Mouse (Mus musculus) olfactory bulb, adult 2 months (tissue): ENCODE results near the gene Papss2. TPM values are rescaled to one million over a fixed set of nuclear protein-coding genes. Genes with fewer than 3 reads are reported as not detected.

Experiments used
- H3K27ac ChIP-seq: fragments of 200-500 bp; 2 replicates; pipeline ENCODE4 v1.5.1; 2012; ENCODE audit warnings: low read depth, low read length; ENCODE audit not compliant: insufficient read depth
- H3K4me1 ChIP-seq: fragments of 200-500 bp; 2 replicates; pipeline ENCODE4 v1.6.1; 2012; ENCODE audit warnings: low read length; ENCODE audit not compliant: control insufficient read depth, insufficient read depth
- H3K4me3 ChIP-seq: fragments of 200-500 bp; 2 replicates; pipeline ENCODE4 v1.5.1; 2012; ENCODE audit warnings: mild to moderate bottlenecking, low read depth, low read length, moderate library complexity; ENCODE audit not compliant: insufficient read depth
- CTCF ChIP-seq: fragments of 200-500 bp; IDR thresholded peaks from 2 replicates; pipeline ENCODE4 v1.5.1; 2012; ENCODE audit warnings: low read depth, mild to moderate bottlenecking, low read length, moderate library complexity; ENCODE audit not compliant: insufficient read depth
- POLR2A ChIP-seq: fragments of 200-500 bp; IDR thresholded peaks from 2 replicates; pipeline ENCODE4 v1.6.1; 2012; ENCODE audit warnings: mild to moderate bottlenecking, low read depth, low read length, moderate library complexity; ENCODE audit not compliant: insufficient read depth
- WGBS: fragments of 180-500 bp; shearing (Covaris S2); methylation state at CpG from one replicate; pipeline ENCODE4 v1.1.7; 2018; 5-methylcytosine and 5-hydroxymethylcytosine counted together
- polyA plus RNA-seq: library from polyadenylated mRNA; stranded (reverse); fragments of >200 nt; gene quantifications from 2 replicates; pipeline ENCODE4 v1.2.4, GENCODE M21; 2012; ENCODE audit warnings: low replicate concordance; ENCODE audit not compliant: missing spikeins, insufficient read depth, insufficient read length

Papss2 gene
- polyA plus RNA-seq, 1 experiment, result not detected

- WGBS, result 71% methylated on average over 13 of the region's 13 CpGs
- TF ChIP-seq POLR2A, result no peak
- TF ChIP-seq CTCF, result no peak
Observed at GRCm38 (mm10) chr19:32626768-32627331, 31.3 kb downstream of the Papss2 start.

GRCm38 (mm10) chr19:32627631-32628030 is 32.0 kb downstream of the Papss2 start:
- 70% methylated on average over 4 of the region's 4 CpGs for WGBS
- no peak overlapping the region for H3K27ac ChIP-seq
- H3K4me1 ChIP-seq, result no peaks in the 10 kb centered on the region; the same call in 1 of the 2 replicates
- TF ChIP-seq CTCF (no peak), POLR2A (no peak)
- no peak overlapping the region for H3K4me3 ChIP-seq

More at GRCm38 (mm10) chr19:32626768-32627331, 31.3 kb downstream of the Papss2 start:
- H3K4me3 ChIP-seq, result no peak overlapping the region
- H3K27ac ChIP-seq, result no peak overlapping the region
- no peaks in the 10 kb centered on the region; the same call in 1 of the 2 replicates for H3K4me1 ChIP-seq

- 86% methylated on average over 7 of the region's 7 CpGs for WGBS
- H3K27ac ChIP-seq, result no peak overlapping the region
- no peaks in the 10 kb centered on the region; the same call in 1 of the 2 replicates for H3K4me1 ChIP-seq
- TF ChIP-seq POLR2A, result no peak
- no peak for TF ChIP-seq CTCF
- no peak overlapping the region for H3K4me3 ChIP-seq
Observed at GRCm38 (mm10) chr19:32628572-32629132, 33.1 kb downstream of the Papss2 start.

GRCm38 (mm10) chr19:32634916-32635315 is 39.3 kb downstream of the Papss2 start:
- TF ChIP-seq CTCF, result no peak
- no peak for TF ChIP-seq POLR2A
- no peaks in the 10 kb centered on the region for H3K4me1 ChIP-seq
- no peak overlapping the region for H3K4me3 ChIP-seq
- WGBS, result 78% methylated on average over 8 of the region's 8 CpGs
- H3K27ac ChIP-seq, result no peak overlapping the region

DNA sequence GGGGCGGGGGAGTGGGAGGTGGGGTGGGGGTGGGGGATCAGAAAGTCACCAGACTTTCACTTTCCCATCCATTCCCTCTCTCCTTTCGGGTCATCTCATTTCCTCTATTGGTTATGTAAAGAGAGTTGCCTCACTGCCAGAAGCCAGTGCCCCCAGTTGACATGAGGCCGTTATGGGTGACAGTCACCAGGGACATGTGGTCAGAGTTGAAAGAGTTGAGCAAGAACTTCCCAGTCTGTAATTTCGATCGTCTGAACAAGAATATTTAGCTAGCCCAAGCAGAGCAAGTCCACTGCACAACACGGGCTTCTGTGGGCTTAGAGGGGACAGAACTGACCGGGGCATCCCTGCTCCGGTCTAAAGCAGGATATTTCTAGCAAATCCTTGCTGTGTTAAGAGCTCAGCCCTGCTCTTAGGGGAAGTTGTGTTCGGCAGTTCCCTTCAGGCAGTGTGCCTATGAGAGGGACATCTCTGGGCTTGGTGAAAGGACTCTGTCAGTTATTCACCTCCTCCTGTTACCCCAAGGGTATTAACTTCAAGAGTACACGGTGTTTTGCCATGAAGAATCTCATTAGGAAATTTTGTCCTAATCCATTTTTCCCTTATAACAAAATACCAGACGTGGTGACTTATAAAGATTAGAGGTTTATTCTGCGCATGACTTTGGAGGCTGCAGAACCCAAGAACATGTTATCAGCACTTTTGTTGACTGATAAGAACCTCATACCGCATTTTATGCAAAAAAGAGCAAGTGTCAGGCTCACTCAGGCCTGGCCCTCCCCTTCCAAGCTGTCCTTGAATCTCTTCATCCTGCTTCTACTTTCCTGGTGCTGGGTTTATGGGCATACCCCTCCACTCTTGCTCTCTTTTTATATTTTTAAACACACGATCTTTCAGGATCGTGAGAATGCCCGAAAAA is 42.0 kb downstream of the Papss2 start:
- H3K27ac ChIP-seq, result no peak overlapping the region
- no peaks in the 10 kb centered on the region for H3K4me1 ChIP-seq
- TF ChIP-seq CTCF (no peak), POLR2A (no peak)
- H3K4me3 ChIP-seq, result no peak overlapping the region
- 83% methylated on average over 16 of the region's 16 CpGs for WGBS

- Histone ChIP-seq H3K4me3 (no peak overlapping the region), H3K4me1 (no peaks in the 10 kb centered on the region), H3K27ac (no peak overlapping the region)
- WGBS, result 68% methylated on average over 13 of the region's 13 CpGs
- TF ChIP-seq POLR2A, result no peak
- TF ChIP-seq CTCF, result no peak
Observed at GRCm38 (mm10) chr19:32638276-32638903, 42.8 kb downstream of the Papss2 start.

DNA sequence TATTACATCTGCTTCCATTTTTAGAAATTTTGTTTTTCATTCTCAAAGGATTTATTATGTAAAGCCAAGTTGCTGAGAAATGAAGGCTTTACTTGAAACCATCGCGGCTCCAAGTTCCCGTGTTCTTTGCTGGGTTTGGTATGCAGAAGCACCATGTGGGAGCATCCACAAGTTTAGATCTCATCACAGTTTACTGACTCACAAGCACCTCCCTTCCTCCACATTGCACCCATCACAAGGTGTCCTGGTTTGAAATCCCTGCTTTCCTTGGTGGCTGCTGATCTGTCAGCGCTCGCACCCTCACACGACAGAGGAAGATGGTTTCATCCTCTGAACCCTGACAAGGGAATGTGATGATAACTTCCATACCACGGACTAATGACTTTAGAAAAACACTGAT is 45.9 kb downstream of the Papss2 start:
- Histone ChIP-seq H3K27ac (no peak overlapping the region), H3K4me1 (no peaks in the 10 kb centered on the region), H3K4me3 (no peak overlapping the region)
- 78% methylated on average over 7 of the region's 7 CpGs for WGBS
- TF ChIP-seq POLR2A (no peak), CTCF (no peak)

DNA sequence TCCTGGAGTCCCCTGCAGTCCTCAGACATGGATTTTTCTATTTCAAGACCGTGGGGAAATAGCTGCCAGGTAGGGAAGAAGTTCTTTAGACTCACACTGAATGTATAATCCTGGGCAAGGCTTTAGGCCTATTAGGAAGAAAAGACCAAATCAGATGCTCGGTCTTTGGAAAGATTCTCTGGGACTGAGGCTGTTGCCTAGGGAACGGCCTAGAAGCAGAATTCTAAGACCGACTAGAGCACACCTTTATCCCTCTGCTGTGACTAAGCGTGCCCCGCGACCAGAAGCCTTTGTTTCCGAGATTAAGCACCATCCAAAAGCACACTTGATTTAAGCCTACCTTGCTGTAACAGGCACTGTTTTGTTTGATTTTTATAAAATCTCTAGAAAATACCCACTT is 46.4 kb downstream of the Papss2 start:
- 50% methylated on average over 8 of the region's 8 CpGs for WGBS
- Histone ChIP-seq H3K27ac (no peak overlapping the region), H3K4me1 (0 out of 2 replicates have a peak, but pooled peaks cover under 1% of the 10 kb centered on the region), H3K4me3 (no peak overlapping the region)
- TF ChIP-seq CTCF (no peak), POLR2A (no peak)
